Mouse (Mus musculus): ENCODE measurements around the gene Rnf223. TPM values are rescaled to one million over a fixed set of nuclear protein-coding genes. Genes with fewer than 3 reads are reported as not detected.

Rnf223 gene
- polyA plus RNA-seq (2015; fragmentation: Nextera tagmentation; extraction: Ambion mirVana): 0.16 and 0.22 TPM in 2 replicates

- WGBS: 79% methylated on average over 15 of the region's 15 CpGs
- Histone ChIP-seq H3K4me3 (no peak within 1 kb of the TSS), H3K27ac (replicated peaks) (no peak within 1 kb of the TSS), H3K4me1 (no peaks in the 10 kb centered on the region), H3K4me2 (no peak within 1 kb of the TSS), H3K27me3 (replicated peaks) (no peaks in the 10 kb centered on the region), H3K9ac (no peak within 1 kb of the TSS; the same call in 1 of the 2 replicates), H3K9me3 (no peaks in the 10 kb centered on the region), H3K36me3 (peaks cover 28% of the 10 kb centered on the region)
- ATAC-seq (ENCODE audit: extremely low read depth, insufficient number of reproducible peaks, low FRiP score, low TSS enrichment): no peak
Observed at GRCm38 (mm10) chr4:156130436-156130835, at the start of gene Rnf223. Rnf223 (plus strand) TSS chr4:156130513.

- H3K4me3 ChIP-seq: no peak overlapping the region
- H3K9ac ChIP-seq: no peak overlapping the region
- H3K4me1 ChIP-seq: peaks cover 30% of the 10 kb centered on the region
- 58% methylated on average over 4 of the region's 4 CpGs for WGBS
- H3K9me3 ChIP-seq: no peaks in the 10 kb centered on the region
- no peak for ATAC-seq (ENCODE audit: extremely low read depth, insufficient number of reproducible peaks, low FRiP score, low TSS enrichment)
- peaks cover 7% of the 10 kb centered on the region for H3K27me3 ChIP-seq (replicated peaks)
- no peak overlapping the region for H3K4me2 ChIP-seq
- peak overlapping the region; percentile 5 for H3K27ac ChIP-seq (replicated peaks)
- H3K36me3 ChIP-seq: no peaks in the 10 kb centered on the region
Observed at GRCm38 (mm10) chr4:156082621-156083234, 47.6 kb upstream of the Rnf223 start.

DNA sequence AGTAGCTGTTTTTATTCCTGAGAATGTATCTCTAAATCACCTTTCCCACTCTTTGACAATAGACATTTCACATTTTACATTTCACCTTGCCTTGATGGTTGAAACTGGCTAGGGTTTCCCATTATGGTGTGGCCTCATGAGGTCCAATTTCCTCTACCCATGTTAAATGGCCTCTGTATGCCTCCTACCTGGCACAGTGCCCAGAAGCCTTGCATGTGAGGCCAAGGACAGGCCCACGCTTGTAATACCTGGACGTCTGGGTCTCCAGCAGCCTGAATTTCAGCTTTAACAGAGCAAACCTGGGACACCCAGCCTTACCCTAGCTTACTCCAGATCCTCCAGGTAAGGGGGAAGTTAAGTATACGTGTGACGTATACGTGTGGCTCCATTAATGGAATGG, 47.0 kb upstream of the Rnf223 start:
- no peak overlapping the region for H3K4me2 ChIP-seq
- 59% methylated on average over 5 of the region's 5 CpGs for WGBS

GRCm38 (mm10) chr4:156084096-156084879, 46.0 kb upstream of the Rnf223 start:
- WGBS: 55% methylated on average over 9 of the region's 9 CpGs
- Histone ChIP-seq H3K4me3 (no peak overlapping the region), H3K4me1 (peaks cover 24% of the 10 kb centered on the region), H3K9me3 (no peaks in the 10 kb centered on the region), H3K36me3 (no peaks in the 10 kb centered on the region), H3K27me3 (replicated peaks) (no peaks in the 10 kb centered on the region; the same call in 1 of the 2 replicates), H3K4me2 (no peak overlapping the region), H3K9ac (peak overlapping the region; percentile 4; the same call in 1 of the 2 replicates), H3K27ac (replicated peaks) (peak overlapping the region; percentile 51)
- ATAC-seq (ENCODE audit: extremely low read depth, insufficient number of reproducible peaks, low FRiP score, low TSS enrichment): no peak

More for the DNA sequence above, 47.0 kb upstream of the Rnf223 start:
- H3K27ac ChIP-seq (replicated peaks): peak overlapping the region; percentile 51; the same call in 1 of the 2 replicates
- H3K4me1 ChIP-seq: peaks cover 24% of the 10 kb centered on the region
- no peaks in the 10 kb centered on the region for H3K9me3 ChIP-seq
- no peak for ATAC-seq (ENCODE audit: extremely low read depth, insufficient number of reproducible peaks, low FRiP score, low TSS enrichment)
- peaks cover under 1% of the 10 kb centered on the region; the same call in 1 of the 2 replicates for H3K27me3 ChIP-seq (replicated peaks)
- H3K36me3 ChIP-seq: no peaks in the 10 kb centered on the region
- H3K4me3 ChIP-seq: no peak overlapping the region
- no peak overlapping the region for H3K9ac ChIP-seq

- Histone ChIP-seq H3K27me3 (replicated peaks) (no peaks in the 10 kb centered on the region; the same call in 1 of the 2 replicates), H3K36me3 (no peaks in the 10 kb centered on the region), H3K4me2 (no peak overlapping the region), H3K9me3 (no peaks in the 10 kb centered on the region), H3K27ac (replicated peaks) (0 out of 2 replicates have a peak overlapping the region, but pooled peaks have one; percentile 51), H3K4me1 (peaks cover 24% of the 10 kb centered on the region), H3K9ac (no peak overlapping the region), H3K4me3 (no peak overlapping the region)
- 72% methylated on average over 8 of the region's 8 CpGs for WGBS
- ATAC-seq (ENCODE audit: extremely low read depth, insufficient number of reproducible peaks, low FRiP score, low TSS enrichment): no peak
Observed at GRCm38 (mm10) chr4:156085256-156085655, 45.1 kb upstream of the Rnf223 start.

DNA sequence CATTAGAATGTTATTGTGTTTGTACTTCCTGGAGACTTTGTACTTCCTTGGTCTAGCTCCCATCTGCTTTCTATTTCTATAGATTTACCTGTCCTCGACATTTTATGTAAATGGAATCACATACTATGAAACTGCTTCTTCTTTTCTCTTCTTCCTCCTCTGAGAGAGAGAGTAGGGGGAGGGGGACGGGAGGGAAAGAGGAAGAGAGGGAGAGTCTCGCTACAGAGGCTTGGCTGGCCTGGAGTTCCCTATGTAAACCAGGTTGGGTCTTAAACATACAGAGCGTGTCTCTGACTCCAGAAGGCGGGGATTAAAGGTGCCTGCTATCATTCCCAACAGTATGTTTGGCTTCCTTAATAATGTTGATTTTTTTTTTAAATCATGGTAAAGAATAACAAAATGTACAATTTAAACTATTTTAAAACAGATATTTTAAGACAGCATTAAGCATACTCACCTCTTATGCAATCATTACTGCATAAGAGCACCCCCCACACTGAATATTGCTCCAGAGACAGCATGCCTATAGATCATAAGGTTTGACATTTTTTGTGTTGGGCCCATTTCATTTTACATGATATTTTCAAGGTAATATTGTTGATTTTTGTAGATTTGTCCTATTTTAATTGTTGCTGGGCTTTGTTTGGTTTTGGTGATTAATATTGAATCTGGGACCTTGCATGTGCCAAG, 42.8 kb upstream of the Rnf223 start:
- H3K4me3 ChIP-seq: no peak overlapping the region
- H3K9me3 ChIP-seq: no peaks in the 10 kb centered on the region
- no peaks in the 10 kb centered on the region for H3K36me3 ChIP-seq
- no peak overlapping the region for H3K9ac ChIP-seq
- WGBS: 30% methylated on average over 5 of the region's 5 CpGs
- ATAC-seq (ENCODE audit: extremely low read depth, insufficient number of reproducible peaks, low FRiP score, low TSS enrichment): no peak
- no peaks in the 10 kb centered on the region; the same call in 1 of the 2 replicates for H3K27me3 ChIP-seq (replicated peaks)
- no peak overlapping the region for H3K4me2 ChIP-seq
- H3K4me1 ChIP-seq: peaks cover 23% of the 10 kb centered on the region
- no peak overlapping the region for H3K27ac ChIP-seq (replicated peaks)

GRCm38 (mm10) chr4:156091236-156091635, 39.1 kb upstream of the Rnf223 start:
- H3K4me3 ChIP-seq: no peak overlapping the region
- H3K36me3 ChIP-seq: no peaks in the 10 kb centered on the region
- ATAC-seq (ENCODE audit: extremely low read depth, insufficient number of reproducible peaks, low FRiP score, low TSS enrichment): no peak
- no peak overlapping the region for H3K27ac ChIP-seq (replicated peaks)
- H3K4me1 ChIP-seq: no peaks in the 10 kb centered on the region
- no peak overlapping the region for H3K9ac ChIP-seq
- no peak overlapping the region for H3K4me2 ChIP-seq
- WGBS: 56% methylated on average over 1 of the region's 1 CpGs
- no peaks in the 10 kb centered on the region; the same call in 1 of the 2 replicates for H3K27me3 ChIP-seq (replicated peaks)
- no peaks in the 10 kb centered on the region for H3K9me3 ChIP-seq

DNA sequence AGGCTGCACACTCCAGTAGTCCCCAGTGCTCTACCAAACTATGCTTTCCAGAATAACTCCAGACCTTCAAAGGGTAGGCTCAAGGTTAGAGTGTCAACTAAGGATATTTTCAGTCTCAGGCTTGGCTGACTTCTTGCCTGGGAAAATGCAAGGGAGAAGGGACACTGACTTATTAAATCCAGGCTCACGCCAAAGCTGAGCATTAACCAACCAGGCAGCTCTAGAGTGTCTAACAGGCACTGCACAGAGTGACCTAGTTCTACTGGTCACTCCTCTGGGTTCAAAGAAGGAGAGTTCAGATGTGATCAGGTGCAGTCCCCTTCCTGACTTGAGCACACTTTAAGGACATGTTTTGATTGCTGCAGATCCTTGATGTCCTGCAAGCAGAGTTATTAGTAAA, 37.5 kb upstream of the Rnf223 start:
- H3K27ac ChIP-seq (replicated peaks): no peak overlapping the region
- H3K4me2 ChIP-seq: no peak overlapping the region
- no peaks in the 10 kb centered on the region for H3K9me3 ChIP-seq
- no peaks in the 10 kb centered on the region for H3K36me3 ChIP-seq
- no peaks in the 10 kb centered on the region; the same call in 1 of the 2 replicates for H3K27me3 ChIP-seq (replicated peaks)
- H3K4me3 ChIP-seq: no peak overlapping the region
- peaks cover 10% of the 10 kb centered on the region for H3K4me1 ChIP-seq
- H3K9ac ChIP-seq: no peak overlapping the region
- WGBS: 76% methylated on average over 1 of the region's 1 CpGs
- no peak for ATAC-seq (ENCODE audit: extremely low read depth, insufficient number of reproducible peaks, low FRiP score, low TSS enrichment)

DNA sequence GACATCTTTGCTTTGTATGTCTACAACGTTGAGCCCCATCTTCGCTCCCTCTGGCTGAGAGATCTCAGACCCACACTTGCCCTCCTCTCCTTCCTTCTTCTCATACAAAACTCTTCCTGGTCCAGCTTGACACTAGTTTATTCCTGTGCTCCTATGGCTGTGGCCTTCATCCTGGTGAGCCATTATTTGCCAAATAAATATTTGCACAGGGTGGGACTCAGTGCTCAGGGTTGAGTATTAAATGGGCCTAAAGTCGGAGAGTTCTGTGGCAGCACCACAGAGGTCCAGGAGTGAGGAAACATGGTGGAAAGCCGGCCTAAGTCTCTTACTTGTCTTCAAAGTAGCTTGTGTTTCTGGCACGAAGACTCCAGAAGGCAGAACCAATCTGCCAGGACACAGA, 36.6 kb upstream of the Rnf223 start:
- ATAC-seq (ENCODE audit: extremely low read depth, insufficient number of reproducible peaks, low FRiP score, low TSS enrichment): no peak
- H3K4me1 ChIP-seq: peaks cover 15% of the 10 kb centered on the region
- no peak overlapping the region for H3K27ac ChIP-seq (replicated peaks)
- no peak overlapping the region for H3K9ac ChIP-seq
- no peak overlapping the region for H3K4me2 ChIP-seq
- no peaks in the 10 kb centered on the region for H3K9me3 ChIP-seq
- 80% methylated on average over 5 of the region's 5 CpGs for WGBS
- peaks cover 4% of the 10 kb centered on the region; the same call in 1 of the 2 replicates for H3K27me3 ChIP-seq (replicated peaks)
- no peak overlapping the region for H3K4me3 ChIP-seq
- H3K36me3 ChIP-seq: no peaks in the 10 kb centered on the region

- peaks cover 15% of the 10 kb centered on the region for H3K4me1 ChIP-seq
- H3K27me3 ChIP-seq (replicated peaks): 0 out of 2 replicates have a peak, but pooled peaks cover 8% of the 10 kb centered on the region
- no peak for ATAC-seq (ENCODE audit: extremely low read depth, insufficient number of reproducible peaks, low FRiP score, low TSS enrichment)
- no peak overlapping the region for H3K4me3 ChIP-seq
- WGBS: 85% methylated on average over 1 of the region's 1 CpGs
- no peak overlapping the region for H3K9ac ChIP-seq
- no peaks in the 10 kb centered on the region for H3K9me3 ChIP-seq
- no peaks in the 10 kb centered on the region for H3K36me3 ChIP-seq
- H3K4me2 ChIP-seq: no peak overlapping the region
- H3K27ac ChIP-seq (replicated peaks): no peak overlapping the region
Observed at GRCm38 (mm10) chr4:156096191-156096590, 34.1 kb upstream of the Rnf223 start.

GRCm38 (mm10) chr4:156097770-156098366, 32.4 kb upstream of the Rnf223 start:
- H3K9me3 ChIP-seq: no peaks in the 10 kb centered on the region
- 0 out of 2 replicates have a peak, but pooled peaks cover 8% of the 10 kb centered on the region for H3K27me3 ChIP-seq (replicated peaks)
- WGBS: 51% methylated on average over 9 of the region's 9 CpGs
- H3K27ac ChIP-seq (replicated peaks): no peak overlapping the region
- no peaks in the 10 kb centered on the region for H3K36me3 ChIP-seq
- no peak overlapping the region for H3K9ac ChIP-seq
- no peak for ATAC-seq (ENCODE audit: extremely low read depth, insufficient number of reproducible peaks, low FRiP score, low TSS enrichment)
- H3K4me3 ChIP-seq: no peak overlapping the region
- peaks cover 15% of the 10 kb centered on the region for H3K4me1 ChIP-seq
- H3K4me2 ChIP-seq: no peak overlapping the region

All from heart, embryonic 13.5 days (tissue).